Mouse (Mus musculus): ENCODE data around the gene Palld. TPM values are rescaled to one million over a fixed set of nuclear protein-coding genes. Genes with fewer than 3 reads are reported as not detected.

Palld gene
- total and polyA plus RNA-seq, 3 experiments: 0.87 to 7.1 (median 2.6) TPM

GRCm38 (mm10) chr8:61908303-61909215 is 6.1 kb upstream of the Palld start:
- Histone ChIP-seq H3K4me1 (ENCODE audit: control insufficient read depth in 1 of 2, insufficient read depth in 2 of 2) (peaks cover 2 to 12% of the 10 kb centered on the region in 2 experiments; a peak in 3 of 4 replicates), H3K36me3 (replicated peaks in 1 of 2; ENCODE audit: control insufficient read depth in 1 of 2, insufficient read depth in 1 of 2, low read length in 1 of 2) (no peaks in the 10 kb centered on the region), H3K79me2 (replicated peaks; ENCODE audit: control insufficient read depth, extremely low read depth, insufficient read depth, poor library complexity, severe bottlenecking) (no peaks in the 10 kb centered on the region), H3K9me3 (replicated peaks; ENCODE audit: low read length) (no peaks in the 10 kb centered on the region), H3K4me3 (replicated peaks in 1 of 3; ENCODE audit: low read depth in 2 of 3, low read length in 2 of 3, poor library complexity in 1 of 3) (no peak overlapping the region), H3K9ac (ENCODE audit: insufficient read depth, low read depth) (no peak overlapping the region), H3K27ac (ENCODE audit: insufficient read depth, low read depth) (no peak overlapping the region), H3K27me3 (replicated peaks) (no peaks in the 10 kb centered on the region), H3K4me2 (ENCODE audit: insufficient read depth, low read depth, poor library complexity, severe bottlenecking) (peak overlapping the region; percentile 47; the same call in 1 of the 2 replicates)
- in situ Hi-C loops (cut with MboI; ENCODE audit: low pct_ligation_motif_present, low pct_unique_long_range_greater_than_20kb, low sequenced_read_pairs): no loop called here
- dilution Hi-C loops (cut with MboI; ENCODE audit: extremely low pct_ligation_motif_present, extremely low pct_unique_long_range_greater_than_20kb, low sequenced_read_pairs): no loop called here
- DNase-seq (ENCODE audit: extremely low read depth): no peak
- TF ChIP-seq ZNF384 (IDR thresholded peaks at IDR 0.05; ENCODE audit: low read depth, low read length) (peak; percentile 43), USF1 (IDR thresholded peaks at IDR 0.05; ENCODE audit: low read depth, low read length) (no peak), UBTF (IDR thresholded peaks at IDR 0.05; ENCODE audit: low read depth, low read length) (no peak)

GRCm38 (mm10) chr8:61901028-61901717 is 1.3 kb downstream of the Palld start:
- no peaks in the 10 kb centered on the region for H3K36me3 ChIP-seq (replicated peaks in 1 of 2; ENCODE audit: control insufficient read depth in 1 of 2, insufficient read depth in 1 of 2, low read length in 1 of 2)
- H3K4me3 ChIP-seq (replicated peaks in 1 of 3; ENCODE audit: low read depth in 2 of 3, low read length in 2 of 3, poor library complexity in 1 of 3): no peak overlapping the region
- DNase-seq (ENCODE audit: extremely low read depth): no peak
- no peak overlapping the region for H3K4me2 ChIP-seq (ENCODE audit: insufficient read depth, low read depth, poor library complexity, severe bottlenecking)
- H3K79me2 ChIP-seq (replicated peaks; ENCODE audit: control insufficient read depth, extremely low read depth, insufficient read depth, poor library complexity, severe bottlenecking): no peaks in the 10 kb centered on the region
- in situ Hi-C loops (cut with MboI; ENCODE audit: low pct_ligation_motif_present, low pct_unique_long_range_greater_than_20kb, low sequenced_read_pairs) (no loop called here), dilution Hi-C loops (cut with MboI; ENCODE audit: extremely low pct_ligation_motif_present, extremely low pct_unique_long_range_greater_than_20kb, low sequenced_read_pairs) (no loop called here)
- no peaks in the 10 kb centered on the region for H3K27me3 ChIP-seq (replicated peaks)
- H3K9ac ChIP-seq (ENCODE audit: insufficient read depth, low read depth): no peak overlapping the region
- no peaks in the 10 kb centered on the region for H3K4me1 ChIP-seq (ENCODE audit: control insufficient read depth in 1 of 2, insufficient read depth in 2 of 2)
- no peaks in the 10 kb centered on the region for H3K9me3 ChIP-seq (replicated peaks; ENCODE audit: low read length)
- H3K27ac ChIP-seq (ENCODE audit: insufficient read depth, low read depth): no peak overlapping the region
- no peak for TF ChIP-seq NRF1 (IDR thresholded peaks at IDR 0.05; ENCODE audit: low read depth, low read length)
- no peak for TF ChIP-seq RCOR1 (conservative IDR thresholded peaks at IDR 0.05; ENCODE audit: low read depth, low read length)
- TF ChIP-seq GABPA (IDR thresholded peaks at IDR 0.05; ENCODE audit: insufficient replicate concordance, low read depth, low read length): no peak
- no peak for TF ChIP-seq POLR2A (IDR thresholded peaks at IDR 0.05; ENCODE audit: low read depth, low read length)
- TF ChIP-seq ZKSCAN1 (IDR thresholded peaks at IDR 0.05; ENCODE audit: borderline replicate concordance, low read depth, low read length): no peak
- TF ChIP-seq JUND (conservative IDR thresholded peaks at IDR 0.05; ENCODE audit: low read depth, low read length): no peak
- no peak for TF ChIP-seq ZMIZ1 (IDR thresholded peaks at IDR 0.05; ENCODE audit: low read depth, low read length)
- no peak for TF ChIP-seq KAT2A (IDR thresholded peaks at IDR 0.05; ENCODE audit: insufficient replicate concordance, low read length)
- no peak for TF ChIP-seq USF2 (conservative IDR thresholded peaks at IDR 0.05; ENCODE audit: low read depth, low read length)
- no peak for TF ChIP-seq CHD2 (IDR thresholded peaks at IDR 0.05; ENCODE audit: low read length)
- no peak for TF ChIP-seq E2F4 (IDR thresholded peaks at IDR 0.05; ENCODE audit: insufficient replicate concordance, low read depth, low read length)
- no peak for TF ChIP-seq CTCF (conservative IDR thresholded peaks at IDR 0.05 in 1 of 2, IDR thresholded peaks at IDR 0.05 in 1 of 2; ENCODE audit: low read depth in 2 of 2, low read length in 2 of 2)
- TF ChIP-seq UBTF (IDR thresholded peaks at IDR 0.05; ENCODE audit: low read depth, low read length): no peak
